Mouse (Mus musculus): Measurements from ENCODE around the gene Nrarp. TPM values are rescaled to one million over a fixed set of nuclear protein-coding genes. Genes with fewer than 3 reads are reported as not detected.

The Nrarp gene
- polyA plus RNA-seq, 1 experiment from 2014 or later: 72.1 TPM

DNA sequence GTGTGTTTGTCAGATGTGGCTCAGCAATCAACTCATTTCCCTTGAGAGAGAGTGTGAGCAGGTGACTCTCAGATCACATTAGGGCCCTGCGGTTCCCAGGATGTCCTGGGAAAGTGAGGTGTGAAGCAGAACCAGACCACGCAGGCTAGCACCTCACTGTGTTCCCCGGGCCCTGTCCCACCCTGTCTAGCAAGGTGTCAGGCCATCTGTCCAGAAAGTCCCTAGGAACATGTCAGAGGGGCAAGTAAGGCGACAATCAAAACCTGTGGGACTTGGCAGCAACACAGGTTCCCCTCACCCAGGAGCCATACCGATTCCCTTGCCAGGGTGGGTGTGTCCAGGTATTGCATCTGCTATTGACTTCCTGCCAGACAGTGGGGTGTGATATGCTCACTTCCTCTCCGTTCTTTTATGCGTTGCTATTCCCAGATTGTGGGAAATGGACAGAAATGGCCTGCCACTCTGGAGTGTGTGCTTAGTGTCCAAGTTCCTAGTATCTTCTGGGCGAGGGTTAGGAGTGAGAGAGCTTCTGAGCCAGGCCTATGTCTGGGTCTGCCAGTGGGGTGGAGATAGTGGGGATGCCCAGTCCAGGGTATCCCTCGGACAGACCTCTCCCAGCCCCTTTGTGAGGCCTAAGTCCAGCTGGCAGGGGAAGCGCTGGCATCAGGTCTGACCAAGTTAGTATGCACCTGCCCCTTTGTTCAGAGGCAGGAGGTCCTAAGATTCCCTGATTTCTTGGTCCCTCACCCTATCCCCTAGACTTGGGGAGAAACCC, 10.0 kb upstream of the Nrarp start:
- Histone ChIP-seq H3K27ac (ENCODE audit: low read depth, low read length) (no peak overlapping the region), H3K27me3 (ENCODE audit: control insufficient read depth, insufficient read depth, low read length) (no peaks in the 10 kb centered on the region), H3K36me3 (ENCODE audit: control insufficient read depth, insufficient read depth, low read length) (no peaks in the 10 kb centered on the region), H3K4me2 (ENCODE audit: low read depth, low read length, severe bottlenecking) (no peak overlapping the region), H3K4me3 (ENCODE audit: low read depth, low read length) (no peak overlapping the region), H3K4me1 (replicated peaks; ENCODE audit: control insufficient read depth, insufficient read depth, low read length) (peaks cover 29% of the 10 kb centered on the region), H3K9ac (ENCODE audit: low read length) (no peak overlapping the region), H3K9me3 (ENCODE audit: control insufficient read depth, low read length) (no peaks in the 10 kb centered on the region)
- 81% methylated on average over 10 of the region's 10 CpGs for WGBS
- DNase-seq (ENCODE audit: low spot score) (no peak), ATAC-seq (replicated peaks; ENCODE audit: low FRiP score) (no peak)

DNA sequence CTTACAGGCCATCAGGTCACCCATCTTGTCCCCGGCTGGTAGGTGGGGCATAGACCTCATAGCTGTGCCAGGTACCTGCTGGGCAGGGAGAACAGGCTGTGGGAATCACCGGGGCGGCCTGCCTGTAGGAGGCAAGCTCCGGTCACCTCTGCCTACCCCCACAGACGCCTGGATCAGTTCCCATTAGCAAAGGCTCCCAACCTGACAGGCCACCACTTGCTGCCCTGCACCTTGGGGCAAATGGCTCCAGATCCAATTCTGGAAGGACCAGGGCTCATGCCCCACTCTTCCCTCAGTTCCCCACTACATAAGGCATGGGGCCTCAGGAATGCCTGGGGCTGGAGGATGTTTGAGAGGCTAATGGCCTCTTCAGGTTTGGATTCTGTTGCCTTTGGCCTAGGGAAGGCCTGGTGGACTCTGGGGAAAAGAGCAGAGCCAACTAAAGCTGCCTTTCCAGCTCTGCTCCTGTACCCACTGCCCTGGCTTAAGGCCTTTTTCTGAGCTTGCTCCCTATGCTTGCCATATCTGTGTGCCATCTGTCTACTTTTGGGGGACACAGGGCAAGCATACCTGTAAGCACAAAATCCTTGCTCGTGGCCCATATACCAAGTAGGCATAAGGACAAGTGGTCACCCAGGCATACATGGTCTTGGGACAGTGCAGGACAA, 9.3 kb upstream of the Nrarp start:
- Histone ChIP-seq H3K4me2 (ENCODE audit: low read depth, low read length, severe bottlenecking) (no peak overlapping the region), H3K9me3 (ENCODE audit: control insufficient read depth, low read length) (no peaks in the 10 kb centered on the region), H3K4me3 (ENCODE audit: low read depth, low read length) (no peak overlapping the region), H3K27me3 (ENCODE audit: control insufficient read depth, insufficient read depth, low read length) (no peaks in the 10 kb centered on the region), H3K36me3 (ENCODE audit: control insufficient read depth, insufficient read depth, low read length) (no peaks in the 10 kb centered on the region), H3K9ac (ENCODE audit: low read length) (no peak overlapping the region), H3K4me1 (replicated peaks; ENCODE audit: control insufficient read depth, insufficient read depth, low read length) (peaks cover 30% of the 10 kb centered on the region), H3K27ac (ENCODE audit: low read depth, low read length) (no peak overlapping the region)
- WGBS: 84% methylated on average over 6 of the region's 6 CpGs
- DNase-seq (ENCODE audit: low spot score) (no peak), ATAC-seq (replicated peaks; ENCODE audit: low FRiP score) (no peak)

DNA sequence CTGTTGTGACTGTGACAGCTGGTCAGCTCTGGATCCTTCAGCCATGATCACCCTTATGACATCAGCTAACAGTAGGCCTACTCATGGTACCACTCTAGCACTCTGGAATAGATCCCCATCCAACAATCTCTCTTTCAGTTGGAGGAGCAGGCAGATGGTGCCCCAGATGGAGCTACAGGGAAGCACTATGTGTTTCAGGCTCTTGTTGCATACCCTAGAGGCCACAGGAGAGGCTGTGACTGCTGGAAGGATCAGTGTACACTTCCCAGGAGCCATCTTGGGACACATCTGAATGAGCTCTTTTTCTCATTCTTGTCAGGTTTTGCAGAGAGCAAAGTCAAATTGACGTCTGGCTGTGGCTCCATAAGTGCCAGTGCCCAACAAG, 8.8 kb upstream of the Nrarp start:
- Histone ChIP-seq H3K27me3 (ENCODE audit: control insufficient read depth, insufficient read depth, low read length) (no peaks in the 10 kb centered on the region), H3K27ac (ENCODE audit: low read depth, low read length) (no peak overlapping the region), H3K9ac (ENCODE audit: low read length) (no peak overlapping the region), H3K9me3 (ENCODE audit: control insufficient read depth, low read length) (no peaks in the 10 kb centered on the region), H3K4me3 (ENCODE audit: low read depth, low read length) (no peak overlapping the region), H3K4me1 (replicated peaks; ENCODE audit: control insufficient read depth, insufficient read depth, low read length) (peaks cover 33% of the 10 kb centered on the region), H3K36me3 (ENCODE audit: control insufficient read depth, insufficient read depth, low read length) (no peaks in the 10 kb centered on the region), H3K4me2 (ENCODE audit: low read depth, low read length, severe bottlenecking) (no peak overlapping the region)
- WGBS: 61% methylated on average over 1 of the region's 1 CpGs
- ATAC-seq (replicated peaks; ENCODE audit: low FRiP score) (no peak), DNase-seq (ENCODE audit: low spot score) (no peak)

DNA sequence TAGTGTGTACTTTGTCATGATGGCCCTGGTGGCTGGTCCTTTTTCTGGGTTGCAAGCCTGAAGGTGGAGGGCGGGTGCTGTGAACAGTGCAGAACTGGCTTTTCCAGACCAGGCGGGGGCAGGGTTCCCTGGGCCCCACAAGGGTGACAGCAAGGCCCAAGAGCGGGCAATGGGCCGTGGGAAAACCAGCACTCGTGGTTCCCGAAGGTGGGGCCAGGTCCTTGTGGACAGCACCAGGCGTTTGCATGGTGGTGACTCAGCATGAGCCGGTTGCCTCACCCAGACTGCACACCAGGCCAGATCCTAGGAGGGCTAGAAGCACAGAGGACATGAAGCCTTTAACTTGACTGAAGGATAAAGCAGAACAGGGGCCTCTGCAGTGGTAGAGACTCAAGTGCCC, 7.9 kb upstream of the Nrarp start:
- Histone ChIP-seq H3K4me3 (ENCODE audit: low read depth, low read length) (no peak overlapping the region), H3K27ac (ENCODE audit: low read depth, low read length) (no peak overlapping the region), H3K4me2 (ENCODE audit: low read depth, low read length, severe bottlenecking) (no peak overlapping the region), H3K27me3 (ENCODE audit: control insufficient read depth, insufficient read depth, low read length) (no peaks in the 10 kb centered on the region), H3K9ac (ENCODE audit: low read length) (no peak overlapping the region), H3K9me3 (ENCODE audit: control insufficient read depth, low read length) (no peaks in the 10 kb centered on the region), H3K4me1 (replicated peaks; ENCODE audit: control insufficient read depth, insufficient read depth, low read length) (peaks cover 37% of the 10 kb centered on the region), H3K36me3 (ENCODE audit: control insufficient read depth, insufficient read depth, low read length) (no peaks in the 10 kb centered on the region)
- DNase-seq (ENCODE audit: low spot score) (peak; percentile 42), ATAC-seq (replicated peaks; ENCODE audit: low FRiP score) (no peak)
- WGBS: 77% methylated on average over 8 of the region's 8 CpGs

DNA sequence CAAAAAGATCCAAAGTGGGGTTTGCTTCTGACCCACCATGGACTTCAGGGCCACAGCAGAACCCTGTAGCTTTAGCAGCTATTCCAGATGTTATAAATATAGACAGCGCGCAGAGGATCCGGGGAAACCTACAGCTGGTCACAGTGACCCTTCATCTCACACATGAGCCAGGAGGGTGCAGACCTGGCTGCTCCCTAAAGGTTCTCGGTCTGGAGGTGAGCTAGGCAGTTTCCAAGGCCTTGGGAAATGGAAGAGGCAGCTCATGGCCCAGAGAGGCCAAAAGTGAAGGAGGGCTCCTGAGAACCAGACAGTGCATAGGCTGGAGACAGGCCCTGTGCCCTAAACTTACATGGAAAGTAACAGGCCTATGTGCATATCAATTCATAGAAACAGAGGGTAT, 6.7 kb upstream of the Nrarp start:
- Histone ChIP-seq H3K27ac (ENCODE audit: low read depth, low read length) (no peak overlapping the region), H3K4me1 (replicated peaks; ENCODE audit: control insufficient read depth, insufficient read depth, low read length) (peaks cover 46% of the 10 kb centered on the region), H3K27me3 (ENCODE audit: control insufficient read depth, insufficient read depth, low read length) (no peaks in the 10 kb centered on the region), H3K9ac (ENCODE audit: low read length) (no peak overlapping the region), H3K36me3 (ENCODE audit: control insufficient read depth, insufficient read depth, low read length) (no peaks in the 10 kb centered on the region), H3K4me2 (ENCODE audit: low read depth, low read length, severe bottlenecking) (no peak overlapping the region), H3K4me3 (ENCODE audit: low read depth, low read length) (no peak overlapping the region), H3K9me3 (ENCODE audit: control insufficient read depth, low read length) (no peaks in the 10 kb centered on the region)
- ATAC-seq (replicated peaks; ENCODE audit: low FRiP score) (no peak), DNase-seq (ENCODE audit: low spot score) (no peak)
- WGBS: 92% methylated on average over 4 of the region's 4 CpGs

DNA sequence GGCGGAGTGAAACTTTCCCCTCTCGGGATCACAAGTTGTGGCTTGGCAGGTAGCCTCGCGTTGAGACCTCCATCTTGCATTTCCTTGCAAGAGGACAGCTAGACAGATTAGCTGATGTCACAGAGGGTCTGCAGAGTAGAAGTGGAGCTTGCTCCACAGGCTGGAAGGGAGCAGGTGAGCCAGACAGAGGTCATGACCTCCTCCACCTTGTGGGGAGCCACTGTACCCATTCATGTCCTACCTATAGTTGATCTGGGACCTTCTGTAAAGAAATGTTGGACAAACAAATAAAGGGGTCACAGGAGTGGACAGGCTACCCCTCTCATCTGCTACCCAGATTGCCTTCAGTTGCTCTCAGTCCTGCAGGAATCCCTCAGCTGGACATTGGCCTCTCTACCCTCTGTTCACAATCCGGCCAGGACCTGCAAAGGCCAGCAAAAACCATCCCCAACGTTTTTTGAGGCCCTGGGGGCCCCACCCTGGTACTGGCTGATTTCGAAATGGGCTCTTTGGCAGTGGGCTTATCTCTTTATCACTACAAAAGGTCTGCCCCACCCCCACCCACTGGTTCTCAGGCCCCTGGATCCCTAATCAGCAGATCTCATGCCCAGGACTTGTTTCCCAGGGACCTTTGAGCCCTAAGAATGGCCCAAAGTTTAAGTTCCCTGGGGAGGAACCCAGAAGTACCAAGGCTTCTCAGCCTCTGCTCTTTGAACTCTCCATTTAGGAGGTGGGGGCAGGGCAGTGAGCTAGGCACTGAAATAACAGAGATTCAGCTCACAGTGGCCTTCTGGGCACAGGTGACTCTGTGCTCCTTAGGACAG, 5.5 kb upstream of the Nrarp start:
- no peak overlapping the region for H3K27ac ChIP-seq (ENCODE audit: low read depth, low read length)
- no peak overlapping the region for H3K4me3 ChIP-seq (ENCODE audit: low read depth, low read length)
- H3K4me1 ChIP-seq (replicated peaks; ENCODE audit: control insufficient read depth, insufficient read depth, low read length): peaks cover 39% of the 10 kb centered on the region
- H3K36me3 ChIP-seq (ENCODE audit: control insufficient read depth, insufficient read depth, low read length): no peaks in the 10 kb centered on the region
- WGBS: 49% methylated on average over 7 of the region's 7 CpGs
- H3K4me2 ChIP-seq (ENCODE audit: low read depth, low read length, severe bottlenecking): no peak overlapping the region
- no peak overlapping the region for H3K9ac ChIP-seq (ENCODE audit: low read length)
- DNase-seq (ENCODE audit: low spot score): no peak
- no peaks in the 10 kb centered on the region for H3K9me3 ChIP-seq (ENCODE audit: control insufficient read depth, low read length)
- H3K27me3 ChIP-seq (ENCODE audit: control insufficient read depth, insufficient read depth, low read length): no peaks in the 10 kb centered on the region
- ATAC-seq (replicated peaks; ENCODE audit: low FRiP score): no peak

DNA sequence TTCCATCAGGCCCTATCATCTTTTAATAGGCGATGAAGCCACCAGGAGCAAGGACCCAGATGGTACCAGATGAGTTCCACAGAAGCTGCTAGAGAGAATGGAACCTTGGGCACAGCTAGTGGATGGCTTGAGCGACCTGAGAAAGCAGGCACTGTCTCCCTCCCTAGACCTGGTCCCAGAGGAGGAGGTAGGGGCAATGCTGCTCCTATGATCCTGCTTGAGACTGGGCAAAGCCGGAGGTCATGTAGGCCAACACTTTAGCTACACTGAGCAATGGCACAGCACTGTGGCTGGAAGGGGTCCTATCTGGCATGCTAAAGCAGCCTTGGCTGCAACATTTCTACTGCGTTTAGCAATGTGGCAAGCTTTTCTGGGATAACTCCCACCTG, 4.9 kb upstream of the Nrarp start:
- DNase-seq (ENCODE audit: low spot score): no peak
- H3K4me3 ChIP-seq (ENCODE audit: low read depth, low read length): no peak overlapping the region
- WGBS: 83% methylated on average over 4 of the region's 4 CpGs
- H3K4me2 ChIP-seq (ENCODE audit: low read depth, low read length, severe bottlenecking): no peak overlapping the region
- H3K27ac ChIP-seq (ENCODE audit: low read depth, low read length): no peak overlapping the region
- no peaks in the 10 kb centered on the region for H3K9me3 ChIP-seq (ENCODE audit: control insufficient read depth, low read length)
- no peak for ATAC-seq (replicated peaks; ENCODE audit: low FRiP score)
- H3K4me1 ChIP-seq (replicated peaks; ENCODE audit: control insufficient read depth, insufficient read depth, low read length): peaks cover 40% of the 10 kb centered on the region
- H3K27me3 ChIP-seq (ENCODE audit: control insufficient read depth, insufficient read depth, low read length): no peaks in the 10 kb centered on the region
- no peaks in the 10 kb centered on the region for H3K36me3 ChIP-seq (ENCODE audit: control insufficient read depth, insufficient read depth, low read length)
- H3K9ac ChIP-seq (ENCODE audit: low read length): no peak overlapping the region

DNA sequence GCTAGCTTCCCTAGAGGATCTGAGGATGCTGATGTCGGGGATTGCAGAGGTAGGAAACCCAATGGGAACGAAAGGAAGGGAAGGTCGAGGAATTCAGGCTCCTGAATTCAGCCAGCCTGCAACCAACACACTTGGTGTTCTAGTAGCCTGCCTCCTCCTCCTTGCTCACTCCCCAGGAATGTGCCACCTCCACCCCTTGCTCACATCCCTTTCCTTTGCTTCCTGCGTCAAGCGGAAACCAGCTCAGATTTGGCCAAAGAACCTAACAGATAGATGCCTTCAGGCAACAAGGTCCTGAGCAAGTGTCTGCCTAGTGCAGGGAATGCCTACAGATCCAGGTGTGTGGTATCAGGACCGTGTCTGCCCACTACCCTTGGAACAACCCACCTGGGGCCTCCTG, 4.0 kb upstream of the Nrarp start:
- Histone ChIP-seq H3K4me2 (ENCODE audit: low read depth, low read length, severe bottlenecking) (peak overlapping the region; percentile 40; the same call in 1 of the 2 replicates), H3K4me1 (replicated peaks; ENCODE audit: control insufficient read depth, insufficient read depth, low read length) (peaks cover 40% of the 10 kb centered on the region), H3K27me3 (ENCODE audit: control insufficient read depth, insufficient read depth, low read length) (no peaks in the 10 kb centered on the region), H3K27ac (ENCODE audit: low read depth, low read length) (peak overlapping the region; percentile 77), H3K4me3 (ENCODE audit: low read depth, low read length) (no peak overlapping the region; the same call in 1 of the 2 replicates), H3K36me3 (ENCODE audit: control insufficient read depth, insufficient read depth, low read length) (no peaks in the 10 kb centered on the region), H3K9me3 (ENCODE audit: control insufficient read depth, low read length) (no peaks in the 10 kb centered on the region), H3K9ac (ENCODE audit: low read length) (peak overlapping the region; percentile 45)
- no peak for ATAC-seq (replicated peaks; ENCODE audit: low FRiP score)
- 78% methylated on average over 6 of the region's 6 CpGs for WGBS
- DNase-seq (ENCODE audit: low spot score): no peak
